Mouse (Mus musculus): ENCODE data around the gene Nr5a2.

Nr5a2 gene

DNA sequence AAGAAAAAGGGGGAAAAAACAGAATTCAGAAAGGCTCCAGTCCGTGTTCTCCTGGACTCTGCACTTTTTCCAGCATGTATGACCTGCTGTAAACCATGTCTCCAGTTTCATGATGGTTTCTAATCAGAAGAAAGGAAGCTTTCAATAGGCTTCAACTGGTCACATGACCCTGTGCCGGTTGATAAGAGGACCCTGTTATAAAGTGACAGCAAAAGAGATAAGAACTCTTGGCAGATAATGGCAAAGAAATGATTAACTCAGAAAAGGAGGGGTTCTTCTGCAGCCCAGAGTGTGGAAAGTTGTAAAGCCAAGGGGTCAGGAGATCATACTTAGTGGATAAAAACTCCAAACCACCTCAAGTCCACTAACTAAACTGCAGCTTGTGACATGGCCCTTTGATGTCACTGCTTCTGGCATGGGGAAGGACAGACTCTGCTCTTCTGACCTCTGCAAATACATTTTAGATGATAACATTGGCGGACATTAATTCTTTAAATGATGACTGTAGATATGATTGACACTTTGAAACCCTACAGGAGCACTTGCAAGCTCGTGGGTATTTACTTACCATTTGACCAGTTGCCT is at the start of gene Nr5a2:
Gene Nr5a2 (minus strand): TSS at position 21 of the 585 bp plus-strand sequence.
- no peak for DNase-seq

DNA sequence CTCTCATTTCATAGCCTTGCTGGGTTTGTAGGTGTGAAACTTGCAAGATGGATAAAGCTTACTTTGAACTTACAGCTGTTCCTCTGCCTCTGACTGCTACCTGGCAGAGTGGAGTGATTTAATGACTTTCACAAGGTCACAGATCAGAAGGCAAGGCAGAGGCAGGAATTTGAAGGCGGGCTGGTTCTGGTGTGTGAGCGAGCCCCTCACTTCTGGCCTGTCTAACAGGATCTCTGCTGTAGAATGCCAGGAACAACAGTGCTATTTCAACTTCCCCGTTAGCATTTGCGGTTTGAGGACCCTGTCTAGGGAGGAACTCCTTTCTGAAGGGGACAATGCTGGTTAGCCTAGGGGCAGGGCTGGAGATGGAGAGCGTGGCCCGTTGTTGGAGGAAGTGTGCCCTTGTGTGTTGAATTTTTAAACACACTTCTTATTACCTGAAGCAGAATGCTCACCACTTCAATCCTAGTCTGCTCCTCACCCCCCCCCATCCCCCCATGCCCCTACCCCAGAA is 48.5 kb upstream of the Nr5a2 start:
- no peak for DNase-seq

- DNase-seq = no peak
Measured at GRCm38 (mm10) chr1:137003816-137004215, 43.6 kb upstream of the Nr5a2 start.

DNA sequence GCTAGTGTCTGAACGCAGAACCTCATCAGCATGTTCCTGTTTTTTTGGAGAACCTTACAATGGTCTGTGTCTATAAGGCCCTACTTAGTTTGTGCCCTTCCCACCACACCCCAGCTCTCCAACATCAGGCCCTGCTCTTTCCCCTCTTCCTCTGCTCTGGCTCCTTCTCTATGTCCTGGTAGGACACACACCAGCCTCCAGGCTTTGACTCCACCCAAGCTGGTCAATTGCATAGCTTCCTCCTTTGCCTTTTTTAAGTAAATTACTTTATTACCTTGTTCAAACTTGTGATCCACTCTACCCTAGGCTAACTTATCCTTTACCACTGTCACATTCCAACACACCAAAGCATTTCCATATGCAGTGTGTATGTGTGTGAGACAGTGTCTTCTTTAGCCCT is 42.9 kb upstream of the Nr5a2 start:
- DNase-seq = no peak

DNA sequence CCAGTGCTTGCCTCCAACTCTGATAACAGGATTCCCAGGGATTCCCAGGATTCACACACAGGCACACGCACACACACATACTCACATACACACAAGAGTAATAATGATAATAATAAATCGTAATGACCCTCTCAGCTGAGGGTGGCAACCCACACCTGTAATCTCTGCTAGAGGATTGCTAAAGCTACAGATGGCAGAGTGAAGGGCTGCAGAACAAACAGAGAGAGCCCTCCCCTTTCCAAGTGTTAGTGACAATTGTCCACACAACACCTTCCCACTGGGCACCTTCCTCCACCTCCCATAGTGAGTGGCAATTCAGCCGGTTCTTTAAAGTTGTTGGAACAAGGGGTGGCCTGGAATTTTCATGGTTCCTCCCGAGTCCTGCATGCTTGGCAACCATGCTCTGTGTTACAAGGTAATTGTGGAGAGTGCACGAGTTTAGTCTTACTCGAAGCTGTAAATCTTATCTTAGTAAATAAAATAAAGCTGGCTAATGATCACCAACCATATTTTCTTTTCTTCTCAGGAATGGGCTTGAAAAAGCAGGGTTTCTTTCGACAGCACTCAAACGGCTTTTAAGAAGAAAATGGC is 31.6 kb upstream of the Nr5a2 start:
- DNase-seq = no peak

DNA sequence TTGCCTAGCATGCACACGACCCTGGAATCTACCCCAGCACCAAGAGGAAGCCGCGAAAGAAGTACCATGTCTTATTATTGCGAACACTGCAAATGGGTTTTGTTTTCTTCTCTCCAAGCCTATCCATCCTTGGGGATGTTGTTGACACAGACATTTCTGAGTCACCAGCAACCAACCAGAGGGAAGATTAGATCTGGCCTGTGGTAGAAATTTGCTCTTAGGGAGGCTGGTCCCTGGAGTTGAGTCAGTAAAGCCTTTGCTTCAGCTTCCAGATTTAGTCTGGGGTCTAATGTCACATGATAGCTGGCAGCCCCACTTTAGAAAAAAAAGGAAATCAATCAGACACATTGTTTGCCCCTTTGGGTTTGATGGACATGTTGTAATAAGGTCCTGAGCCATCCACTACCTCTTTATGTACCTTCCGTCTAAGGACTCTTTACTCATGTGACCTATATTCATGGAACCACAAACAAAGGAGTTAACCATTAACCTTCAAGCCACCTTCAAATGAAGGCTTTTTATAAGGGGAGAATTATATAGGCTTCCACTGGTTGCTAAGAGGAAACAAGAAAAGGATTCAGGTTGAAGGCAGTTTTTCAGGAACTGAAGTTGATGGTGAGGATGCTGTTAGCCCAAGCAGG is 20.1 kb upstream of the Nr5a2 start:
- no peak for DNase-seq

DNA sequence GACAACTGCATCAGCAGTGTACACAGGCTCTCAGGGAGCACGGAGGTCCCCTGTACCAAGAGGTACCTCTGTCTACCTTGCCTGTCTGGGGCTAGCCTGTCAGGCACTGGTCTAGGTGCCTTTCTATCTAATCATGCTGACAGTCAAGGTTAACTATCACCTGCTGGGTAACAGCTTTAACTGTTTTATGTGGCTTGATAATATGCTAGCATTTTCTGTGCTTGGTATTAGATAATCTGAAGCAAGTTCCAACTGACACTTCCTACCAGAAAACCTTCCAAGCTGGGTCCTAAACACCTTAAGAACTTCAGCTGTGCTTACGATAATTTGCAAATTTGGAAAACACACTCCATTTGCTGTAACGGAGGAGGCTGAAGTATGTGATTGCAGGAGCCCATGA is 17.6 kb upstream of the Nr5a2 start:
- DNase-seq = no peak

- DNase-seq = no peak
Measured at GRCm38 (mm10) chr1:136974040-136974439, 13.8 kb upstream of the Nr5a2 start.

- no peak for DNase-seq
Measured at GRCm38 (mm10) chr1:136973016-136973415, 12.8 kb upstream of the Nr5a2 start.

DNA sequence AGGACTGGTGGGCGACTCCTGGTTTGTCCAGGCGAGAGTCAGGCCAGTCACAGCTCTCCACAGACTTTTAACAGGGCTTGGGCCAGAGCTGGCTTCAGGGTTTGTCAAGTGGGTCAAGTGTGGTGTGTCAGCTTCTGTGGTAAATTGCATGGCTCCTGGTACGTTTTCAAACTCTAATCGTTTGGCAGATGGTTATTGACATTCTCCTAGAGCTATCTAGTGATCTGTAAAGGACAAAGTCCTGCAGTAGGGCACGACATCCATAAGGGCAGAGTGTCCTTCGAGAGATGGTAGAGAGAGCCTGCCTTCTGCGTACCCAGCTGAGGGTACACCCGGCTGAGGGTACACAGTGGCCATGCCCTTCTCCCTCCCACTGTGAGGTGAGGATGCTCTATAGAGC is 10.7 kb upstream of the Nr5a2 start:
- no peak for DNase-seq

DNA sequence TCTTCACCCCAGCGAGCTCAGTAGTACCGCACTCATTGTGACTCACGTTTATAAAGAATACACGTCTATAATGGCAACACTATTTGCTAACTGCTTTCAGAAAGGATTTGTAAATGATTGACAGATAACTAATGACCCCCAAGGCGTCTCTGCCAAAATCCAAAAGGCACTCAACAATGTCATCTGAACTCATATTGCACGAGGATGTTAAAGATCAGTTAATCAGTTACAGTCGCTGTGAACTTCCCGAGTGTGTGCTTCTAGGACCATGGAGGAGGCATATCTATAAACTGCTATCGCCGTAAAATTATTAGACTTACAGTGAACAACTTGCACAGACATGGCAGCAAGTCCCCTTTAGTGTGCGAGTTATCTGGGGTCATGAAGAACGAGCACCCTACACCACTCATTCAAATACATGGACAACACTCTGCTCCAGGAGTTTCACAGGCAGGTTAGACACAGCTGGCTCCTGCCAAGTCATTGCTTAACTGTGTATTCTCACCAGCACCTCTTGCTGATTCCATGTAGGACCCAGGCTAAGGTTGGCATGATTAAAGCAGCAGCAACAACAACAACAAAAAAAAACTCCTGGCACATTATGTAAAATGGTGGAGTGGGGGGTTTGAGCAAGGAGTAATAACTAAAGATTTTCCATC is 6.6 kb upstream of the Nr5a2 start:
- DNase-seq = no peak

GRCm38 (mm10) chr1:136959491-136959890 is 757 bp downstream of the Nr5a2 start:
- no peak for DNase-seq

DNA sequence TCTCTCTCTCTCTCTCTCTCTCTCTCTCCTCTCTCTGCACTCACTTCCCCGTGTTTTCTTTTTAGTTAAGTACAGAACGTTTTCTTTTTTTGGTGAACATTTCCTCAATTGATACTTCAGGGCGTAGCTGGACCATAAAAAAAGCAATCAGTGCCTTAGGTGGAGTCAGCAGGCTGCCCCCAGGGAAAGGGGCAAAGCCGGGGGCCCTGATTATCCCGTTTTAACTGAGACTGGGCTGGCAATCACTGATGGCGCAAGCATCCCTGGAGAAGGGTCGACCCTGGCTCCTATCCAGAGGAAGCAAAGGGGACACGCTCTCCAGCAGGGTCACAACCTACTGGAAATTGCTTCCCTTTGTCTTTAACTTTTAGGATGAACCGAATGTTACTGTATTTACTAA is 1.6 kb downstream of the Nr5a2 start:
- DNase-seq = no peak

GRCm38 (mm10) chr1:136958185-136958584 is 2.1 kb downstream of the Nr5a2 start:
- no peak for DNase-seq

DNA sequence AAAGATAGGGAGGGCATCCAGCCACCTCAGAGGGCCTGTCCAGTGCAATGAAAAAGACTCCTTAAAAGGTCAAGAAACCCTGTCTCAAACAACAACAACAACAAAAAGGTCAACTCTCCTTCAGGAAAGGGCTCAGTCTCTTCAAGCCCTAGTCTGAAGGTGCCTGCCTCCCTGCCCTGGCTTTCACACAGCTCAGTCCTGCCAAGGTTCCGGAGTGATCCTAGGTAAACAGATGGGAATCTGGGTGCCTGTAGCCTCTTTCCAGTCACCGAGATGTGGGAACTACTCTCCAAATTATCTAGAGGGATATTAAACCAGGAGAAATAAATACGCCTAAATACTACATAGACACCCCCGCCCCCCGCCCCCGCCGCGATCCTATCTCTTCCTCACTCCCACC is 2.6 kb downstream of the Nr5a2 start:
- DNase-seq = no peak

GRCm38 (mm10) chr1:136954108-136954494 is 6.1 kb downstream of the Nr5a2 start:
- DNase-seq = no peak

GRCm38 (mm10) chr1:136953444-136954107 is 6.7 kb downstream of the Nr5a2 start:
- no peak for DNase-seq

GRCm38 (mm10) chr1:136952609-136953311 is 7.5 kb downstream of the Nr5a2 start:
- DNase-seq = no peak

DNA sequence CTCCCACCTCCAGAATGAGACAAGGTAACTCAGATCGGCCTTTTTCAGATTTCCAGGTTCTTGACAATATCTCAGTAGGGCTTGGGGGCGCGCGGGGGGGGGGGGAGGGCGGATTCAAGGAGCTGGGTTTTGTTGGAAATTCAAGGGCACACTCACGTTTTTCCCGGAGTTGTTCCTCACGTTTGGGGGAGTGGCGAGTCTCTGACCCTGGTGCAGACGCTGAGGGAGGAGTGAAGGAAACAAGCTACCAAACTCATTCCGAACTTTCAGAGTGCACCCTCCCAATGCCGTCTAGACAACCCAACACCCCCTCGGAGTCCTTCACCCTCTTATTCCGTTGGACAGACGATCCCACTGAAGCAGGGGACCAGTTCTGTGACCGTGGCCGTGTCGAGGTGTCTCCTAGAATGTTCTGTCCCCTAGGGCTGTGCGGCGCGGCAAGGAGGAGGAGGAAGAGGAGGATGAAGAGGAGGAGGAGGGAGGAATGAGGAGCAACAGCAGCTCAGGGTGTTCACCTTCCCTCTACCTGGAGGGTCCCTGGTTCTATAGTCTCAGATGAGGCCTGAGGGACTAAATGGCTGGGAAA is 8.2 kb downstream of the Nr5a2 start:
- DNase-seq = no peak

DNA sequence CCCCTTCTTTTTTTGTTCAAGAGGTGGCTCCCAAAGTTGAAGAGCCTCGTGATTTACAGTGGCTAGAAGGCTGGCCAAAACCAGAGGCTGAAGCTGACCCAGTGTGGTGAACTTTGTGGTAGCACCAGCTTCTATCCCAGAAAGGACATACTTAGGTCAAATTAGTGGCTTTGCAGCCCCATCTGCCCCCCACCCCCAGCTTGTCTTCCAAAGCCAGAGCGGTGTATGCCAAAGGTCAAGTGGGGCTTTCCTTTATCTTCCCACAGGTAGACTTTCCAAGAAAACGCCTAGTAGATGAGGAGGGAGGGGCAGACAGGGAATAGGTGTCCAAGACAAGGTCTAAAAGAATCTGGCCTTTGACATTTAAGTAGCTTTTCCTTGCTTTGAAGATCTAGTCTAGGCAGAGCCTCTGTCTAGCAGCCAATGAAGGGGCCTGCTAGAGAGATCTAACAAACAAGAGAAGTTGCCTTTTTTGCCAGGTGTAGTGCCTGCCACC is 9.0 kb downstream of the Nr5a2 start:
- DNase-seq = no peak

GRCm38 (mm10) chr1:136949323-136949741 is 10.9 kb downstream of the Nr5a2 start:
- no peak for DNase-seq

All from lung, adult 18-20 months (tissue).